Mouse (Mus musculus): Measurements from ENCODE around the gene Ddx47. TPM values are rescaled to one million over a fixed set of nuclear protein-coding genes. Genes with fewer than 3 reads are reported as not detected.

The Ddx47 gene
- polyA plus RNA-seq, 1 experiment, result 0.96 TPM

DNA sequence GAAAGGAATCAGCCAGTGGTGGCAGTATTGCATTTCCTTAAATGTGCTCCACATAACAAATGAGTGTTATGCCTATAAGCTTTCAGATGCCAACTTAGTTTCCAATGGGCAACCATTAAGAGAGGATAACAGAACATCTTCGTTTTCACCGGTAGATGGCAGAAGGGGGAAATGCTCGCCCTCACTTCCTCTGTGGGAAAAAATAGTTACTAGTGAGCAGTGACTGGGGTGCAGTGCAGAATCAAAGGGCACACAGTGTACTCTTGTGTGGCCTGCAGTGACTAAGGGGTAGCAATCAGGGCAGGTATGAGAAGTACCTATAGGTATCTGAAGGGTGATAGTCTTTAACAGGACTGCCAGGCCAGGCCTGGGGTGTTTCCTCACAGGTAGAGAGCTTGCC is 14.8 kb downstream of the Ddx47 start:
- no peaks in the 10 kb centered on the region for H3K9me3 ChIP-seq (ENCODE audit: control insufficient read depth, low read length)
- no peaks in the 10 kb centered on the region for H3K4me1 ChIP-seq (ENCODE audit: control insufficient read depth)
- H3K4me3 ChIP-seq (replicated peaks), result no peak overlapping the region
- no peaks in the 10 kb centered on the region for H3K27me3 ChIP-seq (ENCODE audit: control insufficient read depth)
- H3K36me3 ChIP-seq (ENCODE audit: control insufficient read depth), result peaks cover 41% of the 10 kb centered on the region
- TF ChIP-seq TAL1 (IDR thresholded peaks at IDR 0.05; ENCODE audit: low read length), result no peak
- no peak for TF ChIP-seq GATA1 (IDR thresholded peaks at IDR 0.05; ENCODE audit: low read length)

GRCm38 (mm10) chr6:135026755-135027154 is 15.3 kb downstream of the Ddx47 start:
- no peaks in the 10 kb centered on the region for H3K9me3 ChIP-seq (ENCODE audit: control insufficient read depth, low read length)
- TF ChIP-seq GATA1 (IDR thresholded peaks at IDR 0.05; ENCODE audit: low read length) (no peak), TAL1 (IDR thresholded peaks at IDR 0.05; ENCODE audit: low read length) (no peak)
- no peaks in the 10 kb centered on the region for H3K27me3 ChIP-seq (ENCODE audit: control insufficient read depth)
- H3K4me1 ChIP-seq (ENCODE audit: control insufficient read depth), result no peaks in the 10 kb centered on the region
- no peak overlapping the region for H3K4me3 ChIP-seq (replicated peaks)
- H3K36me3 ChIP-seq (ENCODE audit: control insufficient read depth), result peaks cover 36% of the 10 kb centered on the region

- TF ChIP-seq GATA1 (IDR thresholded peaks at IDR 0.05; ENCODE audit: low read length) (no peak), TAL1 (IDR thresholded peaks at IDR 0.05; ENCODE audit: low read length) (no peak)
- peaks cover 11% of the 10 kb centered on the region for H3K36me3 ChIP-seq (ENCODE audit: control insufficient read depth)
These were observed 17.8 kb downstream of the Ddx47 start for GRCm38 (mm10) chr6:135029246-135029645.

GRCm38 (mm10) chr6:135038674-135039073 is 27.3 kb downstream of the Ddx47 start:
- Histone ChIP-seq H3K27me3 (ENCODE audit: control insufficient read depth) (peaks cover 24% of the 10 kb centered on the region), H3K4me3 (replicated peaks) (no peak overlapping the region), H3K36me3 (ENCODE audit: control insufficient read depth) (no peaks in the 10 kb centered on the region), H3K9me3 (ENCODE audit: control insufficient read depth, low read length) (no peaks in the 10 kb centered on the region), H3K4me1 (ENCODE audit: control insufficient read depth) (no peaks in the 10 kb centered on the region)
- TF ChIP-seq GATA1 (IDR thresholded peaks at IDR 0.05; ENCODE audit: low read length), result no peak
- no peak for TF ChIP-seq TAL1 (IDR thresholded peaks at IDR 0.05; ENCODE audit: low read length)

More at GRCm38 (mm10) chr6:135029246-135029645, 17.8 kb downstream of the Ddx47 start:
- Histone ChIP-seq H3K9me3 (ENCODE audit: control insufficient read depth, low read length) (no peaks in the 10 kb centered on the region), H3K4me1 (ENCODE audit: control insufficient read depth) (no peaks in the 10 kb centered on the region), H3K27me3 (ENCODE audit: control insufficient read depth) (no peaks in the 10 kb centered on the region), H3K4me3 (replicated peaks) (no peak overlapping the region)

GRCm38 (mm10) chr6:135040275-135040871 is 29.0 kb downstream of the Ddx47 start:
- no peaks in the 10 kb centered on the region for H3K9me3 ChIP-seq (ENCODE audit: control insufficient read depth, low read length)
- no peak overlapping the region for H3K4me3 ChIP-seq (replicated peaks)
- H3K27me3 ChIP-seq (ENCODE audit: control insufficient read depth), result peaks cover 24% of the 10 kb centered on the region
- TF ChIP-seq TAL1 (IDR thresholded peaks at IDR 0.05; ENCODE audit: low read length) (no peak), GATA1 (IDR thresholded peaks at IDR 0.05; ENCODE audit: low read length) (no peak)
- H3K4me1 ChIP-seq (ENCODE audit: control insufficient read depth), result no peaks in the 10 kb centered on the region
- H3K36me3 ChIP-seq (ENCODE audit: control insufficient read depth), result no peaks in the 10 kb centered on the region

DNA sequence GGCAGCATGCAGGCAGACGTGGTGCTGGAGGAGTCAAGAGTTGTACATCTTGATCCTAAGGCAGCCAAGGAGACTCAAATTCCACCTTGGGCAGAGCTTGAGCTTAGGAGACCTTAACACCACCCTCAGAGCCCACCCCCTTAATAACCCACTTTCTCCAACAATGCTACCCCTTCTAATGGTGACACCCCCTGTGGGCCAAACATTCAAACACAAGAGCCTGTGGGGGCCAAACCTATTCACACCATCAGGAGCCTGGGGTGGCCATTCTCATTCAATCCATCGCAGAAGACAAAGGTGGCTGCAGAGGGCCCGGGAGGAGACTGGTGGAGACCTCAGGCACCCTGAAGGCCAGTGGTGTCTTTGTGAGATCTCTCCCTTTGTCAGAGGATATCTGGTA is 30.5 kb downstream of the Ddx47 start:
- H3K36me3 ChIP-seq (ENCODE audit: control insufficient read depth), result no peaks in the 10 kb centered on the region
- H3K4me1 ChIP-seq (ENCODE audit: control insufficient read depth), result no peaks in the 10 kb centered on the region
- peaks cover 24% of the 10 kb centered on the region for H3K27me3 ChIP-seq (ENCODE audit: control insufficient read depth)
- no peak overlapping the region for H3K4me3 ChIP-seq (replicated peaks)
- H3K9me3 ChIP-seq (ENCODE audit: control insufficient read depth, low read length), result no peaks in the 10 kb centered on the region
- TF ChIP-seq TAL1 (IDR thresholded peaks at IDR 0.05; ENCODE audit: low read length) (no peak), GATA1 (IDR thresholded peaks at IDR 0.05; ENCODE audit: low read length) (no peak)

- no peak overlapping the region for H3K4me3 ChIP-seq (replicated peaks)
- H3K9me3 ChIP-seq (ENCODE audit: control insufficient read depth, low read length), result no peaks in the 10 kb centered on the region
- H3K27me3 ChIP-seq (ENCODE audit: control insufficient read depth), result no peaks in the 10 kb centered on the region
- H3K4me1 ChIP-seq (ENCODE audit: control insufficient read depth), result no peaks in the 10 kb centered on the region
- TF ChIP-seq TAL1 (IDR thresholded peaks at IDR 0.05; ENCODE audit: low read length), result no peak
- TF ChIP-seq GATA1 (IDR thresholded peaks at IDR 0.05; ENCODE audit: low read length), result no peak
- H3K36me3 ChIP-seq (ENCODE audit: control insufficient read depth), result no peaks in the 10 kb centered on the region
These were observed 35.9 kb downstream of the Ddx47 start for GRCm38 (mm10) chr6:135047276-135047675.

GRCm38 (mm10) chr6:135048509-135048908 is 37.1 kb downstream of the Ddx47 start:
- H3K27me3 ChIP-seq (ENCODE audit: control insufficient read depth), result no peaks in the 10 kb centered on the region
- H3K4me3 ChIP-seq (replicated peaks), result no peak overlapping the region
- H3K9me3 ChIP-seq (ENCODE audit: control insufficient read depth, low read length), result no peaks in the 10 kb centered on the region
- no peaks in the 10 kb centered on the region for H3K36me3 ChIP-seq (ENCODE audit: control insufficient read depth)
- no peak for TF ChIP-seq TAL1 (IDR thresholded peaks at IDR 0.05; ENCODE audit: low read length)
- no peak for TF ChIP-seq GATA1 (IDR thresholded peaks at IDR 0.05; ENCODE audit: low read length)
- no peaks in the 10 kb centered on the region for H3K4me1 ChIP-seq (ENCODE audit: control insufficient read depth)

GRCm38 (mm10) chr6:135048956-135049355 is 37.5 kb downstream of the Ddx47 start:
- Histone ChIP-seq H3K27me3 (ENCODE audit: control insufficient read depth) (no peaks in the 10 kb centered on the region), H3K36me3 (ENCODE audit: control insufficient read depth) (no peaks in the 10 kb centered on the region), H3K4me3 (replicated peaks) (no peak overlapping the region), H3K4me1 (ENCODE audit: control insufficient read depth) (peaks cover 2% of the 10 kb centered on the region; the same call in 1 of the 2 replicates), H3K9me3 (ENCODE audit: control insufficient read depth, low read length) (no peaks in the 10 kb centered on the region)
- TF ChIP-seq GATA1 (IDR thresholded peaks at IDR 0.05; ENCODE audit: low read length), result no peak
- no peak for TF ChIP-seq TAL1 (IDR thresholded peaks at IDR 0.05; ENCODE audit: low read length)

GRCm38 (mm10) chr6:135053789-135054188 is 42.4 kb downstream of the Ddx47 start:
- Histone ChIP-seq H3K4me3 (replicated peaks) (no peak overlapping the region), H3K27me3 (ENCODE audit: control insufficient read depth) (no peaks in the 10 kb centered on the region), H3K9me3 (ENCODE audit: control insufficient read depth, low read length) (no peaks in the 10 kb centered on the region), H3K4me1 (ENCODE audit: control insufficient read depth) (peaks cover 2% of the 10 kb centered on the region; the same call in 1 of the 2 replicates), H3K36me3 (ENCODE audit: control insufficient read depth) (no peaks in the 10 kb centered on the region)
- TF ChIP-seq GATA1 (IDR thresholded peaks at IDR 0.05; ENCODE audit: low read length) (no peak), TAL1 (IDR thresholded peaks at IDR 0.05; ENCODE audit: low read length) (no peak)

Measured in erythroblast, embryonic 14.5 days (primary cell).